ENCODE assay signal across 13 mouse cellular contexts in the genomic region with DNA sequence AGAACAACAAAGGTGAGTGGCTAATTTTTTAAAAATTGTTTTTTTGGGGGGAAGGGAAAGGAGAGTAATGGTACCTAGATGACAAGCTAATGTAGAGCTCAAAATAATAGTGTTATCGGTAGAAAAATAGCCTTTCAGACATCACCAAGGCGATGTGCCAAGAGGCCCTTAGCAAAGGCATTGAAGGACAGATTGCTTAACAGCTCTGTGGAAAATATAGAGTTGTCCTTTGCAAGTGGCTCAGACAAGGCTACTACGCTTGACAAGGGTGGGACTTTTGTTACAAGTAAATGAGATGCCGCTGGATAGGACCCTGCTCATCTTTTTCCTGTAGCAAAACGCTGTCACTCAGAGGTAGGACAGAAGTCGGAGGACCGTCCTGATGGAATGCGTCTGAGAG. TPM values are rescaled to one million over a fixed set of nuclear protein-coding genes. Genes with fewer than 3 reads are reported as not detected.
A peak's percentile ranks its signal among the peaks of the same experiment; 100 is the strongest.
DNase-seq lines count a peak whose midpoint lies in the region; ATAC-seq and TF ChIP-seq lines count a peak whose summit lies in the region.
"Had no signal": no experiment of that assay in that cellular context is flagged by ENCODE, and none has a peak within 500 bp of the region (broad histone marks: within the 10 kb centered on the region; RNA-seq: fewer than 3 reads in every experiment).

No protein-coding gene starts in this region.

- WGBS in kidney, embryonic 15.5 days = 87% methylated on average over 8 of the region's 8 CpGs
- 76% methylated on average over 8 of the region's 8 CpGs for WGBS in midbrain, postnatal 0 days
- WGBS in midbrain, embryonic 13.5 days = 82% methylated on average over 8 of the region's 8 CpGs
- 38% methylated on average over 8 of the region's 8 CpGs for WGBS in heart, embryonic 13.5 days

- H3K9ac ChIP-seq in kidney, embryonic 15.5 days = no peak overlapping the region
- H3K9ac ChIP-seq in midbrain, postnatal 0 days (replicated peaks; ENCODE audit: low read length, poor library complexity, severe bottlenecking) = no peak overlapping the region
- no peak overlapping the region for H3K9ac ChIP-seq in midbrain, embryonic 13.5 days (replicated peaks)
- H3K9ac ChIP-seq in heart, embryonic 13.5 days = no peak overlapping the region
- H3K9ac ChIP-seq: forebrain, postnatal 0 days had no signal

- no peak overlapping the region for H3K4me2 ChIP-seq in kidney, embryonic 15.5 days
- no peak overlapping the region for H3K4me2 ChIP-seq in midbrain, postnatal 0 days (ENCODE audit: low read depth, low read length, poor library complexity, severe bottlenecking)
- H3K4me2 ChIP-seq in midbrain, embryonic 13.5 days (replicated peaks) = no peak overlapping the region
- H3K4me2 ChIP-seq in heart, embryonic 13.5 days = peak overlapping the region; percentile 38

- DNase-seq in kidney, adult 11 months = peak; percentile 17
- peak; percentile 13 for DNase-seq in midbrain, postnatal 0 days (ENCODE audit: low spot score)
- DNase-seq in gastrocnemius, postnatal 25 days = no peak
- DNase-seq in yolk sac, embryonic 10.5 days (ENCODE audit: low spot score) = no peak
- DNase-seq in right cerebral cortex, postnatal 4 days = no peak
- DNase-seq: forebrain, postnatal 0 days; gastrocnemius, postnatal 14 days; right cerebral cortex, postnatal 25 days had no signal

- TF ChIP-seq CTCF in midbrain, postnatal 0 days (IDR thresholded peaks at IDR 0.05) = no peak

- H3K4me3 ChIP-seq in kidney, embryonic 15.5 days (replicated peaks) = no peak overlapping the region
- H3K4me3 ChIP-seq in midbrain, postnatal 0 days (ENCODE audit: low read depth, low read length) = no peak overlapping the region
- H3K4me3 ChIP-seq in midbrain, embryonic 13.5 days (replicated peaks) = no peak overlapping the region
- no peak overlapping the region for H3K4me3 ChIP-seq in heart, embryonic 13.5 days

- 0 out of 2 replicates have a peak, but pooled peaks cover 3% of the 10 kb centered on the region for H3K4me1 ChIP-seq in kidney, embryonic 15.5 days
- no peaks in the 10 kb centered on the region for H3K4me1 ChIP-seq in midbrain, postnatal 0 days (ENCODE audit: insufficient read depth, low read length)
- H3K4me1 ChIP-seq in midbrain, embryonic 13.5 days (replicated peaks) = peaks cover 4% of the 10 kb centered on the region; the same call in 1 of the 2 replicates
- H3K4me1 ChIP-seq in heart, embryonic 13.5 days = peaks cover 30% of the 10 kb centered on the region

- no peaks in the 10 kb centered on the region for H3K36me3 ChIP-seq in kidney, embryonic 15.5 days
- no peaks in the 10 kb centered on the region for H3K36me3 ChIP-seq in midbrain, postnatal 0 days (ENCODE audit: insufficient read depth, low read length)
- no peaks in the 10 kb centered on the region for H3K36me3 ChIP-seq in midbrain, embryonic 13.5 days
- no peaks in the 10 kb centered on the region for H3K36me3 ChIP-seq in heart, embryonic 13.5 days

- H3K27me3 ChIP-seq in kidney, embryonic 15.5 days = no peaks in the 10 kb centered on the region
- H3K27me3 ChIP-seq in midbrain, postnatal 0 days (ENCODE audit: insufficient read depth, low read length) = no peaks in the 10 kb centered on the region
- no peaks in the 10 kb centered on the region for H3K27me3 ChIP-seq in midbrain, embryonic 13.5 days
- H3K27me3 ChIP-seq in heart, embryonic 13.5 days (replicated peaks) = no peaks in the 10 kb centered on the region

- ATAC-seq in kidney, embryonic 15.5 days (replicated peaks; ENCODE audit: low FRiP score) = no peak
- ATAC-seq in midbrain, postnatal 0 days (ENCODE audit: low FRiP score) = no peak
- ATAC-seq in midbrain, embryonic 13.5 days = no peak
- no peak for ATAC-seq in heart, embryonic 13.5 days (ENCODE audit: extremely low read depth, insufficient number of reproducible peaks, low FRiP score, low TSS enrichment)
- ATAC-seq: forebrain, postnatal 0 days; inflammation-experienced regulatory T-cells, adult 6 months had no signal

- no peak overlapping the region for H3K27ac ChIP-seq in kidney, embryonic 15.5 days
- no peak overlapping the region for H3K27ac ChIP-seq in midbrain, postnatal 0 days (ENCODE audit: low read depth, low read length)
- no peak overlapping the region for H3K27ac ChIP-seq in midbrain, embryonic 13.5 days
- peak overlapping the region; percentile 61 for H3K27ac ChIP-seq in heart, embryonic 13.5 days (replicated peaks)

- H3K9me3 ChIP-seq in kidney, embryonic 15.5 days (replicated peaks) = no peaks in the 10 kb centered on the region
- no peaks in the 10 kb centered on the region for H3K9me3 ChIP-seq in midbrain, postnatal 0 days (ENCODE audit: low read length)
- no peaks in the 10 kb centered on the region for H3K9me3 ChIP-seq in midbrain, embryonic 13.5 days
- no peaks in the 10 kb centered on the region for H3K9me3 ChIP-seq in heart, embryonic 13.5 days

RNA-seq across cellular contexts. Expression of a gene that starts 25.5 kb away (rescaled TPM):
- polyA plus RNA-seq in kidney, embryonic 15.5 days (2015; fragmentation: Nextera tagmentation; extraction: Ambion mirVana) = 3.6 TPM in 2 replicates
- 1.6 TPM in 1 of 2 replicates, not detected in the other for total RNA-seq in midbrain, postnatal 0 days (2014; rRNA removed)
- 0.06 TPM in 1 of 2 replicates, not detected in the other for polyA plus RNA-seq in midbrain, postnatal 0 days (2015; fragmentation: Nextera tagmentation; extraction: Ambion mirVana)
- polyA plus RNA-seq in midbrain, embryonic 13.5 days (2015; fragmentation: Nextera tagmentation; extraction: Ambion mirVana) = not detected in 2 replicates
- 1.6 and 2.2 TPM in 2 replicates for polyA plus RNA-seq in heart, embryonic 13.5 days (2015; fragmentation: Nextera tagmentation; extraction: Ambion mirVana)
- not detected for total RNA-seq in gastrocnemius, postnatal 25 days (2021)
- total RNA-seq: gastrocnemius, postnatal 14 days; left cerebral cortex, adult 18-20 months had no signal
- polyA plus RNA-seq: forebrain, postnatal 0 days; inflammation-experienced regulatory T-cells, adult 6 months had no signal

Comparison
In these comparisons a context has a peak if more than half of its experiments do, and no peak if none do; other contexts are left out.
1. DNase-seq: peak in kidney, adult 11 months (single experiment) and midbrain, postnatal 0 days (single experiment); none in gastrocnemius, postnatal 25 days (single experiment), yolk sac, embryonic 10.5 days (single experiment) and right cerebral cortex, postnatal 4 days (single experiment).